Mouse (Mus musculus) urinary bladder, postnatal 14 days (tissue): Measurements from ENCODE around the gene Olfr288.

Experiments
- DNase-seq: peaks from one replicate; pipeline ENCODE4 v3.0.0; 2021; ENCODE audit warnings: low spot score

The Olfr288 gene

DNA sequence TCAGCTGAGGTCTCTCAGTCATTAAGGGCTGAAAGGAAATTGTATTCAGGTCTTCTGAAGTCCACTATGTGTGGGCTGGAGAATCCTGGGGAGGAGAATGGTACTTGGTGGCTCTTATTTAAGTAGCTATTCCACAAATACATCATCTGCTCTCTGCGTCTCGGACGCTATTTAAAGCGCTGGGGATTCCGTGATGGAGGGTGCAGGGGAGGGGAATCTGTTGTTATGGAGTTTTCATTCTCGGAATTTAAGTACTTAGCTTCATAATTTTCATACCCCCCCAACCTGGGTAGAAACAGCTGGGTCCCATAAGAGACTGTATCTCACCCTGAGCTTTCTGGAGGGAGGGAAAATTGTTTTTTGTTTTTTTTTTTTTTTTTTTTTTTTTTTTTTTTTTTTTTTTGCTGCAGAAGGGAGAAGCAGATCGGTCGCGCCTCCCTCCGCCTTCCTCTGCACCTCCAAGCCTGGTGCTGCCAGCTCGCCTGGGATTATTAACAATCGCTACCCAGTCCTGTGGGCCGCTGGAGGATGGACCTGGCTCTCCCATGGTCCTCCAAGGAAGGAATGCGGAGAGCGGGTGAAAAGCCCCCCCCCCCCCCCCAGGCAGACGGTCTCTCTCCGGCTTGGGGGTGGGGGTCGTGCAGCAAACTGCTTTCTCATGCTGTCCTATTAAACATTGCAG is 28.2 kb downstream of the Olfr288 start, which contains the start of gene Ccdc184:
Gene Ccdc184 (plus strand): TSS at position 196 of the 682 bp plus-strand sequence.
- no peak for DNase-seq

DNA sequence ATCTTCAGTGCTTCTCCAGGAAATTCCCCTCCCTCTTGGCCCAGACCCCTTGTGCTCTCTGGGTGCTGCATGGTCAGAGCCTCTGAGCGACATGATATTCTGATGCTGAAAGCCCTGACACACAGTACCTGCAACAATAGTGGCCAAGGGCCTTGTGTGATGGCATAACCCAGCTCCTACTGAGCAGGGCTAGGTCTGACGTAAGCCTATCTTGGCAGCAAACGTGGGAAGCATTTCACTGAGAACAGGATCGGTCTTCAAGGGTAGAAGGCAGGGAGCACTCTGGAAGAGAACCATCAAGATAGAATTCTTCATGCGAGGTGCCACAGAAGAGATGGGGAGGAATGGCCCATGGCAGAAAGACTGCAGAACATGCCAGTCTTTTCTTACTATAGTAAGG is 29.8 kb downstream of the Olfr288 start, which contains the start of gene Asb8:
Gene Asb8 (minus strand): TSS at position 101 of the 400 bp plus-strand sequence.
- no peak for DNase-seq

DNA sequence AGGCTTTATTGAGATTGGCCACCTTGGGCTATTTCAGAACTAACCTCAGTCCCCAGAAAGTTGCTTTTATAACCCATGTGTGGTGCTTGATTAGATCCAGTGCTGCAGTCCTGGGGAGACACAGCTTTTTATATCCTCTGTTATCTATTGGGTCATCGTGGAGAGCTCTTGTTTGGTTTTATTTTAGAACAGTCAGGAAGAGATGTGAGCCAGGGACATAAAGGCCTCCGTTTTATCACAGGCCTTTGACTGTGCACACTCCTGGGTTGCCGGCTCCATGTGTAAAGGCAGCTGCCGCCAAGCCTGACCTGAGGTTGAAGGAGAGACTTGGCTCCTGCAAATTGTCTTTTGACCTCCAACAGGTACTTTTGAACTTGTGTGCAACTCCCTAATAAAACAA is 32.8 kb downstream of the Olfr288 start:
- no peak for DNase-seq

DNA sequence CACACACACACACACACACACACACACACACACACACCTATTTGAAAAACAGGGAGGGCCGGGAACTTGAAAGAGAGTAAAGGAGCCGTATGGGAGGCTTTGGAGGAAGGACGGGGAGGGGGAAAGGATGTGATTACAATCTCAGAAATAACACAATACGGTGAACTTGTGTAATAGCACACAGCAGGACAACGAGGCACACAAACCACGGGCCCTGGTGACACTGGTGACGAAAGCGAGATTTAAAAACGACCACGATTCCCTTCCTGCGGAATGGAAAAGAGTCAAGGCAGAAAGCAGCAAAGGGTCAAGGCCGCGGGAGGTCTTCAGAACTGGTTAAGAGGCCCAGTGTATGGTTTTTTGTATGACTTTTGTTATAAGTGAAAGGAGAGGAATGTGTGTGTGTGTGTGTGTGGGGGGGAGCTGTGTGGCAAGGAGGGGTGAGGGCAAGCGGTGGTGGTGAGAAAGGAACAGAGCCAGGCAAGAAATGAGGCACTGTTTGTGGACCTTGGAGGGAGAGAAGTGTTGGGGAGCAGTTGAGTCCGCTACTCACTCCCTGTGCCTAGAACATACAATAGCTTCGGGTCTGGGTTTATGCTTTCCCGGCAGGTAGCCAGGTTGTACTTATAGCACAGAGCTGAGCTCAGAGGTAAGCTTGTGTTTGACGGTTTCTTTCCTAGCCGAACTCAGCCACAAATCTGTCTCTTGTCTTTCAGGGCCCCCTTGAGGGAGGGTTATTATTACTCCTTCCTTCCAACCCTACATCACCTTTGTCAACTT is 34.1 kb downstream of the Olfr288 start:
- no peak for DNase-seq

DNA sequence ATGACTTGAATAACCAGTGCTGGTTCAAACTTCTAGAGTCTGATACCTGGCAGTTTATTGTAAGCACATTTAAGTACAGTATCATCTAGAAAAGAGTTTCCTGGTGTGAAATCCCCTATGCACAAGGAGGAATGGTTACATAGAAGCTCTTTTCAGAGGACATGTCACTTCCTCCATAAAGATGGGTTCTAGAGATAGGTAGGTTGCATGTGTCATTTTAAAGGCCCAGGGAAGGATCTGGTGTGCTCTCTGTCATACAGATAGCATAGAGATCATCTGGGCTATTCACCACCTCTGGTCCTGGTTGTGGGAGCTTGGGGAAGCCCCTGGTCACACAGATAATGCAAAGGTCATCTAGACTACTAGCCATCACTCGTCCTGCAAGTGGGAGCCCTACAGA is 38.1 kb downstream of the Olfr288 start:
- DNase-seq = no peak

- DNase-seq = peak; percentile 38
Measured at GRCm38 (mm10) chr15:98155944-98156343, 39.4 kb downstream of the Olfr288 start.

DNA sequence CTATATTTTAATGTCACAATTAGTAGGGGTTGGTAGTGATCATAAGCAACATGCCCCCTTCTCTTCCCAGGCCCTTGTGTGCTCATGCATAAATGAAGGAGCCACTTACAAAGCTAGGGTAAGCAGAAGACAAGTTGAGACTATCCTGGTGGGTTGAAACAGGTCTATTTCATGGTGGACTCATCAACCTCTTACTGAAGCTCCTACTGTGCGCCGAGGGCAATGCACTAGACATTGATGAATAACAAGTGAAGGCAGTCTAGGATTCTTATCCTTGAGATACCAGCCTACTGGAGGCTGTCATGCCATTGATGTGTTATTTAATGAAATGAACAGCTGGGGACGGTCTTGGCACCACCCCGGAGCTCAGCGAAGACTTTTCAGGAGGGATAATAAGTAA is 40.1 kb downstream of the Olfr288 start:
- DNase-seq = no peak

DNA sequence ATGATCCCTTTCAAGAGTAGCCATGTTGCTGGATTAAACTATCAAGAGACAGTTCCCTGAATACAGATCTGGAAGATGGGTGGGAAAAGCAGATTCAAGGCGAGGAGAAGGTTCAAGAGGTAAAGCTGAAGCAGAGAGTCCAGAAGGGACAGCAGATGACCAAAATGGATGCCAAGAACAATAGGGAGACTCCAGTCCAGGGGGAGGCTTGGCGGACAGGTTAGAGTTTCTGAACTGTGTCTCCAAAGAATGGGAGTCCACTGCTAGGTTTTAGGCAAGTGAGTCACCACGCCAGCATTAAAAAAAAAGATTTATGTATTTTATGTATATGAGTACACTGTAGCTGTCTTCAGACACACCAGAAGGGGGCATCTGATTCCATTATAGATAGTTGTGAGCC is 40.7 kb downstream of the Olfr288 start:
- no peak for DNase-seq

DNA sequence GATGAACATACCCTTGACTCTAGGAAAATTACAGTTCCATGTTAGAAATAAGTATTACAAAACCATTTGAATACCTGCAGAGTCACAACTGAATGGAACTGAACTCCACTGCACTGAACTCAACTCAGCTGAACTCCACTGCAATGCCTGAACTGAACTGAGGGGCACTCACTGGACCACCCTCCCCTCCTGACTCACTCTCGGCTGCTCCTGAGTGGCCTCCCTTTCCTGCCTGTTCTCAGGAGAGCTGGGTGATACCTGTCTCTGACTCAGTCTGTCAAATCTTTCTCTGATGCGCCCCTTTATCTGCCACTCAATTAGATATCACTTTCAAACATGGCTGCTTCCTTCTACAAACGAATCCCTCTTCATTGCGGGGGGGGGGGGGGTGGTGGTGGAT is 41.2 kb downstream of the Olfr288 start:
- no peak for DNase-seq

DNA sequence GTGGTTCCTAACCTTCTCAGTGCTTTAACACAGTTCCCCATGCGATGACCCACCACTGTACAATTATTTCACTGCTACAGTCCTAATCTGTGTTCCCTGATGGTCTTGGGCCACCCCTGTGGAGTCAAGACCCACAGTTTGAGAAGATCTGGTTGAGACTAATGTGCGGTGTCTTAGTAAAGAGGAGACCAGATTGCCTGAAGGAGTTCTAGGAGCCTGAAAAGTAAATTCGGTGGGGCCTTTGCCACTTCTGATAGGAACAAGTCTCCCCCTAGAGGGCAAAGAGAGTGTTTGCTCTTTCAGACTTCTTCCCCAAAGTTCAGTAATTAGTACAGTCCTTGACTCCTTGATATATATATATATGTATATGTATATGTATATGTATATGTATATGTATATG is 41.7 kb downstream of the Olfr288 start:
- DNase-seq = no peak

- DNase-seq = no peak
Measured at GRCm38 (mm10) chr15:98152916-98153315, 42.4 kb downstream of the Olfr288 start.

DNA sequence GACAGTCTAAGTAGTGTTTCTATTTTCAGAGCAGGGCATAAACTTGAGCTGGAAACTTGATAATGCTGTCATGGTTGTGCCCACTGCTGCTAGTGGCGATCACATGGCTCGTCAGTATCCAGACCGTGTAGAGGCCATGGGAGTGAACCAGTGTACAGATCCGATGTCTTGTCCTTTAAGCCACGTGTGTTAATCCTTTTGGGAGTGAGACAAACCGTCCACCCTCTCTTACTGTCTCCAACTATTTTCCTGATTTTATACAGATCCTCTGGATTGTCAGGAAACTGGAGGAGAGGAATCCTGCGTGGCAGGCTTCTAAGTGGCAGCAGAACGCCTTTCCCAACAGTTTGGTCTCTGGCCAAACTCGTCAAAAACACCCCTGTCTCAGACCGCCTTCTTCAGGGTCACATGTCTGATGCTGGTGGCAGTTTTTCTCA is 46.2 kb downstream of the Olfr288 start:
- no peak for DNase-seq

DNA sequence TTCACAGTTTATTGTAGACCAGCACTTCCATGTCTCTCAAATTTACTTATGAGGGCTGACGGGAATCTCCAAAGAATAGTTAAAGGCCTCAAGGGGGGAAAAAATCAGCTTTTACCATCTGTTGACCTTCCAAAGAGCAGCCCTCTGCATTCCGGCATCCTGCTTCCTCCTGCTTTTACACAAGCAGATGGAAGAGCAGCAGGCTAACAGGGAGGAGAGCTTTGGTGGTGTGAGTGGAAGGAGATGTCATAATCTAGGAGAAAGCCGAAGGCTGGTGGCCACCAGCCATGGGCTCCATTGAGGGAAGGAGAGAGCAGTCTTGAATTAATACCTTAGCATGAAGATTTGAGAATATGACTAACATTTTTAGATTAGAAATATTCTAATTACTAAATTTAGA is 47.0 kb downstream of the Olfr288 start:
- no peak for DNase-seq

DNA sequence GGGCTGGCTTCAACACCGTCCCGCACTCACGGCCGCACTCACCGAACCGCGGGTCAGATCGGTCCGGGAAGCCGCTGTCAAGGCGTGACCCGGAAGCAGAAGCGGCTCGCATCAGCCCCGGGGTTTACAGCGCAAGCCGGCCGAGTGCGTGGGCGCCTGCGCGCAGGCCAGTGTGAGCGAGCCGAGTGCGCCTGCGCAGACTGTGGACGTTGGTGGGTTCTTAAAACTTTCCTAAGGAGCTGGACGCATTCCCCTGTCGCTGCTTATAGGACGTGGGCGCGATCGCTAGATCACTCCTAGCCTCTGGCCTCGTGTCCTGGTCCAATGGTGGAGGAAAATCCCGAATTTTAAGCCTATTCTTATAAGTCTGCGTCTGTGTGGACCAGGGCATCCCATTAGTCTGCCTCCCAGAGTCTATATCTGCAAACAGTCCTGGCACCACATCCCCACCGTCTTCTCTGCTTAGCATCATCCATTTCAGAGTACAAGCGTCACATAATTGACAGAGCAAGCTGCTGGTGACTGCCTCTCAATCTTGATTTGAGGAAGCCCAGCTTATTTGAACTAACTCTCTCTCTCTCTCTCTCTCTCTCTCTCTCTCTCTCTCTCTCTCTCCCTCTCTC is 49.7 kb downstream of the Olfr288 start:
- peak; percentile 94 for DNase-seq

DNA sequence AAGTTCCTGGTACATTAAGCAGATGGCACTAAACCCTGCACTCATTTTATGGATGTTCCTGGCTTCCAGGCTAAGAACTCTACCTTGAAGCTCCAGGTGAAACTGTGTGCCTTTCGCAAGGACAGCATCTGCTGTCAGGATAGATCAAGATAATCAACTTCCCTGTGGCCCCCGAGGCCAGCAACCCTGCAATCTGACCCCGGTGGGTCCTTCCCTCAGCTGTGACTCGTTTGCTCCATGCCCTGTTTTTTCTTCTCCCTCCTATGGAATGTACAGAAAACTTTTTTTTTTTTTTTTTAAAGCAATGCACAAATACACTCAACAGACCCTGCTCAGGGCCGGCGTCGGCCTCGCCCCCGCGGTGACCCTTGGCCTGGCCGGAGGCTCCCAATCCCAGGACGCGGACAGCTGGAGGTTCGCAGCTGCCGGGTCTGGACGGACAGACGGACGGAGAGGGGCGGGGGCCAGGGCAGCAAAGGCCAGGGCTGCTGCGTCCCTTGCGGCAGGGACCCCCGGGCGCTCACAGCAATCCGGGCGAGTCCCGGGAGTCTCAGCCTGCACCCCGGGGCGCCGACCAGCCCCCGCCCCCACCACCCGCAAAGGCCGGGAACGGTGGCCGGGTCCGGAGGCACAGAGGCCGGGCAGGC is 50.4 kb downstream of the Olfr288 start:
- DNase-seq = peak; percentile 18

GRCm38 (mm10) chr15:98142515-98142914 is 52.8 kb downstream of the Olfr288 start:
- no peak for DNase-seq

DNA sequence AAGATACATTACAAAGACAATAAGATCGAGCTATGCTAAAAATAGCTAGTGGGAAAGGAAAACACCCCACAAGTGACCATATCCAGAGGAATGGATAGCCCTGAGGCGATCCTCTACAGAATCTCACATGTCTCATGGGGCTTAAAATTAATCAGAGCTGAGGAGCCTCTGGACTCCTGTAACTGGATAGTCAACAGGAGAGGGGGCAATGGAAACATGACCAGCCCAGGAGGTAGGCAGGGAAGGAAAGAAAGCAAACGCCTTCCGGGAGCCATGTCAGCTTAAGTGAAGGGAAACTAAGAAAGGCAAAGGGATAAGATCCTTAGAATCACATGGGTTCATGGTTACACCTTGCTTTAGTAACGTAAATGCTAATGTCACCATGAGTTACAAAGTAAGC is 54.5 kb downstream of the Olfr288 start:
- no peak for DNase-seq

DNA sequence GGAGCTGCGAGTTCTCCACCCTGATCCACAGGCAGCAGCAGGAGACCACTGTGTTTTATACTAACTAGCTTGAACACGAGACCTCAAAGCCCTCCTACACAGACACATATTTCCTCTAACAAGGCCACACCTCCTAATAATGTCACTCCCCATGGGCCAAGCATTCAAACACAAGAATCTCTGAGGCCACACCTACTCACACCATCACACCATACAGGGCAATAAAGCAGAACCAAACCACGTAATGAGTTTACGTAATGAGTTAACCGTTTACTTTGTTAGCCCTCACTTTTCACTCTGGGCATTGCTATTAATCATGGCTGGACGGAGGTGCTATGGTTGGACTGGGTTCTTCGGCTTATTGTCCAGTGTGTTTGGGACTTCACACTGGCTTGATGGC is 55.6 kb downstream of the Olfr288 start:
- no peak for DNase-seq

DNA sequence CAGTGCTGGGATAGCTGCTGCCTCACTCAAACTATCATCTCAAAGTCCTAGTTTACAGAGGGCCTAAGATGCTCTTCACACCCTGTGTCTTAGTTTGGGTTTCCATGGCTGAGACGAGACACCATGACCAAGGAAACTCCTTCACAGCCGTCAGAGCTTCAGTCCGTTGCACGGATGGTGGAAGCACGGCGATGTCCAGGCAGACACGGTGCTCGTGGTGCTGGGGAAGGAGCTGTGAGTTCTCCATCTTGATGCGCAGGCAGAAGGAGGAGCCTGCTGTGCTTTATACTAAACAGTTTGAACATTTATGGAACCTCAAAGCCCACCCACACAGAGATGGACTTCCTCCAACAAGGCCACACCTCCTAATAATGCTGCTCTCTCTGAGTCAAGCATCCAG is 58.5 kb downstream of the Olfr288 start:
- no peak for DNase-seq
